Mouse (Mus musculus) kidney, embryonic 14.5 days (tissue): Measurements from ENCODE around the gene Meaf6. TPM values are rescaled to one million over a fixed set of nuclear protein-coding genes. Genes with fewer than 3 reads are reported as not detected.

Source experiments
- ATAC-seq: fragments of 200-750 bp; cut with Nextera tagmentation; 2 replicates; pipeline ENCODE4 v1.8.0; 2017; ENCODE audit warnings: moderate number of reproducible peaks, mild to moderate bottlenecking, moderate TSS enrichment, moderate library complexity; ENCODE audit not compliant: low FRiP score, low TSS enrichment
- H3K27ac ChIP-seq: fragments of 300-500 bp; sonication (generic); 2 replicates; pipeline ENCODE4 v1.5.1; 2014; ENCODE audit warnings: low read depth, mild to moderate bottlenecking, low read length, moderate library complexity, mixed read lengths
- H3K27me3 ChIP-seq: fragments of 300-500 bp; sonication (generic); 2 replicates; pipeline ENCODE4 v1.6.1; 2014; ENCODE audit warnings: mild to moderate bottlenecking, low read length; ENCODE audit not compliant: control insufficient read depth, insufficient read depth
- H3K36me3 ChIP-seq: fragments of 300-500 bp; sonication (generic); 2 replicates; pipeline ENCODE4 v1.6.1; 2014; ENCODE audit warnings: low read length, mixed read lengths; ENCODE audit not compliant: control insufficient read depth, insufficient read depth
- H3K4me1 ChIP-seq: fragments of 300-500 bp; sonication (generic); 2 replicates; pipeline ENCODE4 v1.6.1; 2014; ENCODE audit warnings: low read length, mixed read lengths; ENCODE audit not compliant: control insufficient read depth, insufficient read depth
- H3K4me2 ChIP-seq: fragments of 300-500 bp; sonication (generic); replicated peaks from 2 replicates; pipeline ENCODE4 v1.6.1; 2014; ENCODE audit warnings: low read depth, mild to moderate bottlenecking, low read length
- H3K4me3 ChIP-seq: fragments of 300-500 bp; sonication (generic); 2 replicates; pipeline ENCODE4 v1.5.1; 2014; ENCODE audit warnings: mild to moderate bottlenecking, low read length
- H3K9ac ChIP-seq: fragments of 300-500 bp; sonication (generic); 2 replicates; pipeline ENCODE4 v1.6.1; 2014; ENCODE audit warnings: low read depth, mild to moderate bottlenecking, low read length, moderate library complexity
- H3K9me3 ChIP-seq: fragments of 300-500 bp; sonication (generic); 2 replicates; pipeline ENCODE4 v1.6.1; 2016; ENCODE audit warnings: low read length; ENCODE audit not compliant: control insufficient read depth
- WGBS: fragments of 180-500 bp; shearing (Covaris S2); extraction: QIAGEN DNeasy Blood & Tissue Kit; methylation state at CpG from one replicate; pipeline ENCODE4 v1.1.7; 2014; 5-methylcytosine and 5-hydroxymethylcytosine counted together
- polyA plus RNA-seq: library from polyadenylated mRNA; unstranded; fragments of >200 nt; fragmentation: Nextera tagmentation; extraction: Ambion mirVana; gene quantifications from 2 replicates; pipeline ENCODE4 v1.2.1, GENCODE M21; 2014

Meaf6 gene
- polyA plus RNA-seq, 1 experiment from 2014 or later: 72.1 TPM

- ATAC-seq: 0 out of 2 replicates have a peak, but pooled peaks have one; percentile 5
- H3K9ac ChIP-seq: no peak overlapping the region
- 31% methylated on average over 10 of the region's 10 CpGs for WGBS
These were observed 34.1 kb downstream of the Meaf6 start for GRCm38 (mm10) chr4:125119070-125119469.

GRCm38 (mm10) chr4:125119721-125120120 lies 34.8 kb downstream of the Meaf6 start:
- WGBS: 90% methylated on average over 11 of the region's 11 CpGs
- H3K4me1 ChIP-seq: peaks cover 18% of the 10 kb centered on the region
- H3K4me2 ChIP-seq: no peak overlapping the region
- no peak overlapping the region for H3K4me3 ChIP-seq
- H3K9ac ChIP-seq: no peak overlapping the region
- H3K36me3 ChIP-seq: no peaks in the 10 kb centered on the region
- no peaks in the 10 kb centered on the region for H3K27me3 ChIP-seq
- H3K9me3 ChIP-seq: no peaks in the 10 kb centered on the region
- no peak overlapping the region for H3K27ac ChIP-seq
- ATAC-seq: no peak

More at GRCm38 (mm10) chr4:125119070-125119469, 34.1 kb downstream of the Meaf6 start:
- no peak overlapping the region for H3K4me3 ChIP-seq
- no peak overlapping the region for H3K4me2 ChIP-seq
- no peaks in the 10 kb centered on the region for H3K36me3 ChIP-seq
- H3K4me1 ChIP-seq: peaks cover 22% of the 10 kb centered on the region
- no peak overlapping the region for H3K27ac ChIP-seq
- H3K27me3 ChIP-seq: no peaks in the 10 kb centered on the region
- H3K9me3 ChIP-seq: no peaks in the 10 kb centered on the region

- no peaks in the 10 kb centered on the region for H3K9me3 ChIP-seq
- no peak for ATAC-seq
- 0 out of 2 replicates have a peak, but pooled peaks cover 5% of the 10 kb centered on the region for H3K27me3 ChIP-seq
- peak overlapping the region; percentile 28; the same call in 1 of the 2 replicates for H3K9ac ChIP-seq
- WGBS: 17% methylated on average over 16 of the region's 16 CpGs
- H3K36me3 ChIP-seq: no peaks in the 10 kb centered on the region
- no peak overlapping the region for H3K4me2 ChIP-seq
- H3K4me1 ChIP-seq: peaks cover 20% of the 10 kb centered on the region
- H3K27ac ChIP-seq: no peak overlapping the region
- no peak overlapping the region for H3K4me3 ChIP-seq
These were observed 37.7 kb downstream of the Meaf6 start for GRCm38 (mm10) chr4:125122431-125123278.

- H3K36me3 ChIP-seq: no peaks in the 10 kb centered on the region
- no peak for ATAC-seq
- H3K4me3 ChIP-seq: no peak overlapping the region
- H3K9ac ChIP-seq: no peak overlapping the region
- 0 out of 2 replicates have a peak, but pooled peaks cover 5% of the 10 kb centered on the region for H3K27me3 ChIP-seq
- 80% methylated on average over 7 of the region's 7 CpGs for WGBS
- no peaks in the 10 kb centered on the region for H3K9me3 ChIP-seq
- H3K4me1 ChIP-seq: peaks cover 23% of the 10 kb centered on the region
- H3K27ac ChIP-seq: no peak overlapping the region
- H3K4me2 ChIP-seq: no peak overlapping the region
These were observed 38.3 kb downstream of the Meaf6 start for GRCm38 (mm10) chr4:125123279-125123671.

- H3K36me3 ChIP-seq: no peaks in the 10 kb centered on the region
- no peaks in the 10 kb centered on the region for H3K9me3 ChIP-seq
- no peak overlapping the region for H3K9ac ChIP-seq
- H3K4me2 ChIP-seq: no peak overlapping the region
- no peak overlapping the region for H3K27ac ChIP-seq
- peaks cover 26% of the 10 kb centered on the region for H3K4me1 ChIP-seq
- 54% methylated on average over 7 of the region's 7 CpGs for WGBS
- H3K27me3 ChIP-seq: 0 out of 2 replicates have a peak, but pooled peaks cover 5% of the 10 kb centered on the region
- H3K4me3 ChIP-seq: no peak overlapping the region
- no peak for ATAC-seq
These were observed 39.7 kb downstream of the Meaf6 start for GRCm38 (mm10) chr4:125124424-125125209.

- Histone ChIP-seq H3K27ac (no peak overlapping the region), H3K4me1 (peaks cover 26% of the 10 kb centered on the region), H3K9me3 (no peaks in the 10 kb centered on the region), H3K36me3 (no peaks in the 10 kb centered on the region), H3K9ac (no peak overlapping the region), H3K4me2 (no peak overlapping the region), H3K27me3 (0 out of 2 replicates have a peak, but pooled peaks cover 5% of the 10 kb centered on the region), H3K4me3 (no peak overlapping the region)
- no peak for ATAC-seq
- WGBS: 78% methylated on average over 7 of the region's 7 CpGs
These were observed 40.5 kb downstream of the Meaf6 start for GRCm38 (mm10) chr4:125125361-125125921.

- Histone ChIP-seq H3K9ac (no peak overlapping the region), H3K36me3 (no peaks in the 10 kb centered on the region), H3K4me1 (peaks cover 26% of the 10 kb centered on the region), H3K27ac (no peak overlapping the region), H3K27me3 (0 out of 2 replicates have a peak, but pooled peaks cover 5% of the 10 kb centered on the region), H3K4me2 (no peak overlapping the region), H3K9me3 (no peaks in the 10 kb centered on the region), H3K4me3 (no peak overlapping the region)
- no peak for ATAC-seq
- 91% methylated on average over 3 of the region's 3 CpGs for WGBS
These were observed 41.3 kb downstream of the Meaf6 start for GRCm38 (mm10) chr4:125126186-125126585.

GRCm38 (mm10) chr4:125126761-125127160 lies 41.8 kb downstream of the Meaf6 start:
- no peak for ATAC-seq
- Histone ChIP-seq H3K27ac (no peak overlapping the region), H3K36me3 (no peaks in the 10 kb centered on the region), H3K9me3 (no peaks in the 10 kb centered on the region), H3K27me3 (0 out of 2 replicates have a peak, but pooled peaks cover 5% of the 10 kb centered on the region), H3K4me1 (peaks cover 26% of the 10 kb centered on the region), H3K4me2 (peak overlapping the region; percentile 99), H3K9ac (no peak overlapping the region; the same call in 1 of the 2 replicates), H3K4me3 (peak overlapping the region; percentile 71; the same call in 1 of the 2 replicates)
- WGBS: 76% methylated on average over 7 of the region's 7 CpGs
